Mouse (Mus musculus): ENCODE data around the gene Mpg. TPM values are rescaled to one million over a fixed set of nuclear protein-coding genes. Genes with fewer than 3 reads are reported as not detected.

Gene Mpg
- polyA plus RNA-seq, 1 experiment from 2014 or later = 30.6 TPM

DNA sequence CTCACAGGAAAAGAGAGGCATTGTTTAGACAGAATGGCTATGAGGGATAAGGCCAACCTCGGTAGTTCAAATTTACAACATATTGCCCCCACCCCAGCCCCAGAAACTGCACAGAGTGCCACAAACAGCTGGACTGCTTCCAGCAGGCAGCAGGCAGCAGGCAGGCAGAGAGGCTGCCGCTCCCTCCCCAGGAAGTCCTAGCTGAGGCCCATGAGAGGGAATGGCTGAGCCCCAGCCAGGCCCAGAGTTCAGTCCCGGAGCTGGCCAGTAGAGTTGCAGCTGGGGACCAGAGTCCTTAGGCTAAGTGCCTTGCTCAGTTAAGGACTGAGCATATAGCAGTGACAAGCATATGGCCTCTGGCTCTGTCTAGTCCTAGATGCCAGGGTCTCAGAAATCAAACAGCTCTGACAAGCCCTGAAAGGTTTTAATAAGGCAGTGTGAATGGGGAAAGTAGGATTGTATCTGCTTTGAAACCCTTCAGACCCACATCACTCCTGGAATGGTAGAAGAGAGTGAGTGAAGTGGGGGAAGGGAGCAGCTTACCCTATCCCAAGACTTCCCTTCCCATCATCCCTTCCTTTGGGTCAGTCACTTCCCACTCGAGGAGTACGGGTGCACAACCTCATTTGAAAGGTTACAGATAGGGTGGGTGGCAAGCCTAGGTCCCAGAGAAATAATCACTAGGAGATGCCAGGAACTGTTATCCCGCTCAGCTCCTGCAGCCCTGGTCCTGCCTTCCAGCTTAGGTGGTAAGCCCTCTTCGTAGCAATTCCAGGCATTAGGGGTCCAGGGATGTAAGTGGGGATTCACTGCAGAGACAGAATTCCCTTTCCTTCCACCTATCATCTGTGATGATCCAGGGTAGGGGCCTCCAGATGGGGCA is 842 bp upstream of the Mpg start:
- Histone ChIP-seq H3K4me1 (peaks cover 59% of the 10 kb centered on the region), H3K27ac (replicated peaks) (peak overlapping the region; percentile 92; the same call in 1 of the 2 replicates), H3K36me3 (peaks cover 25% of the 10 kb centered on the region), H3K9me3 (replicated peaks) (no peaks in the 10 kb centered on the region), H3K4me3 (0 out of 2 replicates have a peak overlapping the region, but pooled peaks have one; percentile 7), H3K27me3 (ENCODE audit: low read depth, poor library complexity, severe bottlenecking) (peaks cover 41% of the 10 kb centered on the region)
- 73% methylated on average over 7 of the region's 7 CpGs for WGBS
- no peak for DNase-seq (ENCODE audit: low spot score)

GRCm38 (mm10) chr11:32227041-32227440 is 736 bp downstream of the Mpg start:
- peak overlapping the region; percentile 92 for H3K27ac ChIP-seq (replicated peaks)
- H3K4me3 ChIP-seq = peak overlapping the region; percentile 85
- no peaks in the 10 kb centered on the region for H3K9me3 ChIP-seq (replicated peaks)
- H3K4me1 ChIP-seq = peaks cover 43% of the 10 kb centered on the region
- H3K36me3 ChIP-seq = peaks cover 41% of the 10 kb centered on the region
- peaks cover 34% of the 10 kb centered on the region for H3K27me3 ChIP-seq (ENCODE audit: low read depth, poor library complexity, severe bottlenecking)
- 46% methylated on average over 1 of the region's 1 CpGs for WGBS
- no peak for DNase-seq (ENCODE audit: low spot score)

DNA sequence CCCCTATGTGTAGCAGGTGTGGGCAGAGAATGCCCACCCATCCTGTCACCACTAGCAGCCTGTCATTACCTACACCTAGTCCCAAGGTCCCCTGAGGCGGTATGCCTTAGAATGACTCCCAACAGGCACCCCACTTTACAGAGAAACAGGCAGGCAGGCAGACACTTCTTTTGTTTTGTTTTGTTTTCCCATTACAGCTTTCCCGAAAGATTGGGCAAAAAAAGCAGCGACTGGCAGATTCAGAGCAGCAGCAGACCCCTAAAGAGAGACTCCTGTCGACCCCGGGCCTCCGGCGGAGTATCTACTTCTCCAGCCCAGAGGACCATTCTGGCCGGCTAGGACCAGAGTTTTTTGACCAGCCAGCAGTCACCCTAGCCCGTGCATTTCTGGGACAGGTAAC is 1.2 kb downstream of the Mpg start:
- WGBS = 92% methylated on average over 9 of the region's 9 CpGs
- Histone ChIP-seq H3K9me3 (replicated peaks) (no peaks in the 10 kb centered on the region), H3K36me3 (peaks cover 46% of the 10 kb centered on the region), H3K4me1 (peaks cover 38% of the 10 kb centered on the region), H3K27ac (replicated peaks) (no peak overlapping the region; the same call in 1 of the 2 replicates), H3K27me3 (ENCODE audit: low read depth, poor library complexity, severe bottlenecking) (peaks cover 29% of the 10 kb centered on the region), H3K4me3 (peak overlapping the region; percentile 85; the same call in 1 of the 2 replicates)
- no peak for DNase-seq (ENCODE audit: low spot score)

- Histone ChIP-seq H3K4me1 (peaks cover 33% of the 10 kb centered on the region), H3K9me3 (replicated peaks) (no peaks in the 10 kb centered on the region), H3K27me3 (ENCODE audit: low read depth, poor library complexity, severe bottlenecking) (peaks cover 20% of the 10 kb centered on the region; the same call in 1 of the 2 replicates), H3K4me3 (no peak overlapping the region), H3K27ac (replicated peaks) (no peak overlapping the region), H3K36me3 (peaks cover 54% of the 10 kb centered on the region)
- 90% methylated on average over 3 of the region's 3 CpGs for WGBS
- DNase-seq (ENCODE audit: low spot score) = no peak
Measured at GRCm38 (mm10) chr11:32228292-32228845, 2.1 kb downstream of the Mpg start.

DNA sequence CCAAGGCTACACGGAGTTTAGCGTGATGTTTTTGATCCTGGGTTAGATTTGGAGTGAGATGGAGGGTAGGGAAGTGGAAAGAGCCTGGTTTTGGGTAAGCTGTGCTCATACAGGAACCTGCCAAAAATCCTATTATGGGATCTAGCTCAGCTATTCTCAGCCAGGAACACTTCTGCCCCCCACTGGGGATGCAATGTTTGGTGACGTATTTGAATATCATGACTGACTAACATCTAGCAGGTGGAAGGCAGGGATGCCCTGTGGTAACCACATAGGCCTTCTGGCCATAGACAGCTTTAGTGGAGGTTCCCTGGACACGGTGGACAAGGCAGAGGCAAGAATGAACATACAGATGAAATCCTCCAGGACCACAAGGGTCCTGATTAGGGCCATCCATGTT is 3.9 kb downstream of the Mpg start:
- peaks cover 2% of the 10 kb centered on the region; the same call in 1 of the 2 replicates for H3K27me3 ChIP-seq (ENCODE audit: low read depth, poor library complexity, severe bottlenecking)
- 94% methylated on average over 4 of the region's 4 CpGs for WGBS
- no peaks in the 10 kb centered on the region for H3K9me3 ChIP-seq (replicated peaks)
- peaks cover 72% of the 10 kb centered on the region for H3K36me3 ChIP-seq
- DNase-seq (ENCODE audit: low spot score) = no peak
- no peak overlapping the region for H3K4me3 ChIP-seq
- H3K27ac ChIP-seq (replicated peaks) = no peak overlapping the region
- H3K4me1 ChIP-seq = peaks cover 24% of the 10 kb centered on the region

DNA sequence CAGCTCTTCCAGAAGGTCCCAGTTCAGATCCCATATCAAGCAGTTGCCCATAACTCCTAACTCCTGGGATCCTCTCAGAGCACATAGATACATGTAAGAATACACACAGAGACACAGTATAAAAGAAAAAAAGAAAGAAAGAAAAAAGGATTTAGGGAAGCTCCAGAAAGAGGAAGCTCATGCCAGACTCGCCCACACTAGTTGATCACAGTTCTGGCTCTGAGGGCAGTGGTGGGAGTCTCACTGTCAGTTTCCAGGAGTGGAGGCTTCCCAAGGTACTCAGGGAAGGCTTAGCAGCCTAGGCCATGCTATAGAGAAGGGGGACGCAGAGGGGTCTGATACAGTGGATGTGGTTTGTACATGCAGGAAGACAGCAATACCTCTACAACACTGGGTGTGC is 4.8 kb downstream of the Mpg start:
- peaks cover 16% of the 10 kb centered on the region for H3K4me1 ChIP-seq
- H3K36me3 ChIP-seq = peaks cover 81% of the 10 kb centered on the region
- no peak overlapping the region for H3K4me3 ChIP-seq
- 83% methylated on average over 2 of the region's 2 CpGs for WGBS
- H3K27me3 ChIP-seq (ENCODE audit: low read depth, poor library complexity, severe bottlenecking) = no peaks in the 10 kb centered on the region
- no peak for DNase-seq (ENCODE audit: low spot score)
- no peaks in the 10 kb centered on the region for H3K9me3 ChIP-seq (replicated peaks)
- H3K27ac ChIP-seq (replicated peaks) = no peak overlapping the region

DNA sequence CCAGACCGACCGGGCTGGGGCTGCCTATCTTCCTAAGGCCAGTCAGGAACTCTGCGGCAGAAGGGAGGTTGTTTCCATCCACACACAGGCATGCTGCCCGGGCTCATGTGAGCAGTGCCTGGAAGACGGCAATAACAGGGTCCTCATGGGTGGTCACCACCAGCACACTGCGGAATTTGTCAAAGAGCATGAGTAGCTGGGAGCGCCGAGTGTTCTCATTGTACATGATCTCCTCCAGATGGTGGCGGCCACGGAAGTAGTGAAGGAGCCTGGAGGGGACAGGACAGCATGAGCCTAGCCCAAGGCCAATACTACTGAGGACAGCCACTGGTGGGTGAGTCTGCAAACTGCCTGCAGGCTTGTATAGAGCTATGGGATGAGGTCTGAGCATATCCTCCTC is 6.5 kb downstream of the Mpg start:
- Histone ChIP-seq H3K36me3 (peaks cover 99% of the 10 kb centered on the region), H3K4me1 (no peaks in the 10 kb centered on the region), H3K27me3 (ENCODE audit: low read depth, poor library complexity, severe bottlenecking) (no peaks in the 10 kb centered on the region), H3K27ac (replicated peaks) (no peak overlapping the region), H3K9me3 (replicated peaks) (no peaks in the 10 kb centered on the region), H3K4me3 (no peak overlapping the region)
- 89% methylated on average over 10 of the region's 10 CpGs for WGBS
- no peak for DNase-seq (ENCODE audit: low spot score)

- Histone ChIP-seq H3K36me3 (peaks cover 100% of the 10 kb centered on the region), H3K27me3 (ENCODE audit: low read depth, poor library complexity, severe bottlenecking) (no peaks in the 10 kb centered on the region), H3K4me3 (no peak overlapping the region), H3K27ac (replicated peaks) (no peak overlapping the region), H3K9me3 (replicated peaks) (no peaks in the 10 kb centered on the region), H3K4me1 (no peaks in the 10 kb centered on the region)
- WGBS = 93% methylated on average over 3 of the region's 3 CpGs
- DNase-seq (ENCODE audit: low spot score) = no peak
Measured at GRCm38 (mm10) chr11:32233895-32234294, 7.6 kb downstream of the Mpg start.

- H3K27ac ChIP-seq (replicated peaks) = no peak overlapping the region
- H3K9me3 ChIP-seq (replicated peaks) = no peaks in the 10 kb centered on the region
- WGBS = 95% methylated on average over 6 of the region's 6 CpGs
- H3K27me3 ChIP-seq (ENCODE audit: low read depth, poor library complexity, severe bottlenecking) = no peaks in the 10 kb centered on the region
- no peak for DNase-seq (ENCODE audit: low spot score)
- no peaks in the 10 kb centered on the region for H3K4me1 ChIP-seq
- H3K36me3 ChIP-seq = peaks cover 100% of the 10 kb centered on the region
- no peak overlapping the region for H3K4me3 ChIP-seq
Measured at GRCm38 (mm10) chr11:32234816-32235485, 8.6 kb downstream of the Mpg start.

DNA sequence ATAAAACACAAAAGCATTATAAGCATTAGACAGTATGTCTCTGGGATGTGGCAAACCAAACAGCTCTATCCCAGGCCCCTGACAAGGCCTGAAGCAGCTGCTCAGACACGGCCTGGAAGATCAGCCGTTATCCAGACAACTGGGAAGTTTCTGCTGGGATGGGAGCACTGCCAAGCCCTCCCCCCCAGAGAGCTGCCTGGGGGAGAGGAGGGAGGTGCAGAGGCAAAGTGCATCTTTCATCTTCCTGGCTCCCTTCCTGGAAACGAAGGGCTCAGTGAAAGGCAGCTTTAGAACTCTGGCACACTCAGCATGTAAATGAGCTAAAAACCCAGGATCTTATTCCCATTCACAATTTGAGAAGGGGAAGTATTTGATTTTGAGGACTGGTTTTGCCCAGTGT is 9.3 kb downstream of the Mpg start:
- H3K36me3 ChIP-seq = peaks cover 100% of the 10 kb centered on the region
- no peaks in the 10 kb centered on the region for H3K4me1 ChIP-seq

DNA sequence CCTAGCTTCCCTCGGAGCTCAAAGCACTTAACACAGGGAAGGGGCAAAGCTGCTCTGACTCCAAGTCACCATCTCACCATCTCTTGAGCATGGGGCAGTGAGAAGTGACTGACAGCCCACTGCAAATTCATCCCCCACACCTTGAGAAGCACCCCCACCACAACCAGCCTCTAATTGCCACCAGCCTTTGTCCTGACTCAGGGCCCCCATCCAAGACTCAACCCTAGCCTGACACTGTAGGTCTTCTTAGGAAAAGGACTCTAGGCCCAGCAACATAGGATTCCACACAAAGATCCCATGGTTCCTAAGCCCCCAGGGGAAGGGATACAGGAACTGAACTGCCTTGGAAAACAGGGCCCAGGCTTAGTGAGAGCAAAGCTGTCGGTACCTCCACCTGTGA is 9.8 kb downstream of the Mpg start:
- WGBS = 88% methylated on average over 2 of the region's 2 CpGs
- peaks cover 100% of the 10 kb centered on the region for H3K36me3 ChIP-seq

More for the DNA sequence above, 9.3 kb downstream of the Mpg start:
- H3K9me3 ChIP-seq (replicated peaks) = no peaks in the 10 kb centered on the region
- H3K27me3 ChIP-seq (ENCODE audit: low read depth, poor library complexity, severe bottlenecking) = no peaks in the 10 kb centered on the region
- 86% methylated on average over 3 of the region's 3 CpGs for WGBS
- no peak for DNase-seq (ENCODE audit: low spot score)
- no peak overlapping the region for H3K4me3 ChIP-seq
- no peak overlapping the region for H3K27ac ChIP-seq (replicated peaks)

DNA sequence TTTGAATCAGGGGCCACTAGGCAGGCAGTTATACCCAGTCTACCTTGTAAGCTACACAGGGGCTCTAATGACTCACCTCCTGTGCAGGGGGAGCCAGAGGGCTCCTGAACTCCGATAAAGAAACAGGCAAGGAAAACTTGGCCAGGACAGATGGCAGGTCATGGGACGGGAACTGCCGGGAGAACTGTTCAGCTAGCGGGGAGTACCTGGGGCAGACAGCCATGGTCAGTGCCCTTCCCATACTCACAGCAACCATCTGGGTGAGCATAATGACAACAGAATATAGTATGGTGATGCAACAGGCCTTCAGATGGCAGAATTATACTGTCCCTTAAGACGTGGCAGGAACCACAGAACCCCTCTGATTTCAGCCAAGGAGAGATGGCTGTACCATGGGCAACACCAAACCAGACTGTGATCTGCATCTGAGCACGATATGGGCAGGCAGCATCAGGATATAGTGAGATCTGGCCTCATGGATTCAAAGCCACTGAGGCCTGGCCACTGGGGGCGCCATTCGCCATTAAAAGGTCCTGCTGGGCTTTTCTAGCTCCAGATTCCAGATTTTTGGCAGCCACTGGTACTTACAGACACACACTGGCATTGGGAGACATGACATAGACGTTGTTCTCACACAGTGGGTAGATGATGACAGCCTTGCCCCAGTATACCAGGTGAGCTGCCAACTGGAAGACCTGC is 10.6 kb downstream of the Mpg start:
- WGBS = 65% methylated on average over 9 of the region's 9 CpGs

More for the DNA sequence above, 9.8 kb downstream of the Mpg start:
- H3K4me3 ChIP-seq = no peak overlapping the region
- H3K4me1 ChIP-seq = no peaks in the 10 kb centered on the region
- no peak for DNase-seq (ENCODE audit: low spot score)
- H3K9me3 ChIP-seq (replicated peaks) = no peaks in the 10 kb centered on the region
- no peaks in the 10 kb centered on the region for H3K27me3 ChIP-seq (ENCODE audit: low read depth, poor library complexity, severe bottlenecking)
- no peak overlapping the region for H3K27ac ChIP-seq (replicated peaks)

More for the DNA sequence above, 10.6 kb downstream of the Mpg start:
- no peaks in the 10 kb centered on the region for H3K27me3 ChIP-seq (ENCODE audit: low read depth, poor library complexity, severe bottlenecking)
- H3K4me3 ChIP-seq = no peak overlapping the region
- no peak overlapping the region for H3K27ac ChIP-seq (replicated peaks)
- no peaks in the 10 kb centered on the region for H3K9me3 ChIP-seq (replicated peaks)
- peak; percentile 54 for DNase-seq (ENCODE audit: low spot score)
- H3K36me3 ChIP-seq = peaks cover 100% of the 10 kb centered on the region
- H3K4me1 ChIP-seq = no peaks in the 10 kb centered on the region

Data from midbrain, embryonic 10.5 days (tissue).